Comparison of ENCODE assay signal across 8 mouse cellular contexts in genomic region chr6:124702784-124703103, GRCm38 (mm10). TPM values are rescaled to one million over a fixed set of nuclear protein-coding genes. Genes with fewer than 3 reads are reported as not detected.
A peak's percentile ranks its signal among the peaks of the same experiment; 100 is the strongest.
DNase-seq lines count a peak whose midpoint lies in the region; ATAC-seq and TF ChIP-seq lines count a peak whose summit lies in the region.

No protein-coding gene starts in this region.

- H3K9me3 ChIP-seq in embryonic facial prominence, embryonic 13.5 days, result no peaks in the 10 kb centered on the region
- H3K9me3 ChIP-seq in heart, embryonic 16.5 days (replicated peaks; ENCODE audit: control insufficient read depth, low read length), result no peaks in the 10 kb centered on the region
- no peaks in the 10 kb centered on the region for H3K9me3 ChIP-seq in liver, postnatal 0 days (ENCODE audit: low read length)
- no peaks in the 10 kb centered on the region for H3K9me3 ChIP-seq in neural tube, embryonic 15.5 days (replicated peaks)

- H3K4me1 ChIP-seq in embryonic facial prominence, embryonic 13.5 days, result peaks cover 7% of the 10 kb centered on the region; the same call in 1 of the 2 replicates
- peaks cover 9% of the 10 kb centered on the region for H3K4me1 ChIP-seq in heart, embryonic 16.5 days (ENCODE audit: control insufficient read depth, insufficient read depth, low read length)
- peaks cover 11% of the 10 kb centered on the region for H3K4me1 ChIP-seq in liver, postnatal 0 days (ENCODE audit: insufficient read depth)
- no peaks in the 10 kb centered on the region for H3K4me1 ChIP-seq in neural tube, embryonic 15.5 days

- 50% methylated on average over 3 of the region's 3 CpGs for WGBS in embryonic facial prominence, embryonic 13.5 days
- WGBS in heart, embryonic 16.5 days, result 50% methylated on average over 3 of the region's 3 CpGs
- 54% methylated on average over 3 of the region's 3 CpGs for WGBS in liver, postnatal 0 days (ENCODE audit: insufficient replicate concordance)
- 60% methylated on average over 3 of the region's 3 CpGs for WGBS in neural tube, embryonic 15.5 days

- DNase-seq in CD4-positive, CD25-positive, alpha-beta regulatory T cell, adult 2 months (ENCODE audit: low read depth, low spot score), result peak; percentile 87
- DNase-seq in adrenal gland, postnatal 10 days, result peak; percentile 78
- peak; percentile 81 for DNase-seq in kidney, postnatal 14 days
- DNase-seq in liver, postnatal 0 days, result peak; percentile 71
- peak; percentile 85 for DNase-seq in thymus, postnatal 14 days

- no peak overlapping the region for H3K27ac ChIP-seq in embryonic facial prominence, embryonic 13.5 days
- no peak overlapping the region for H3K27ac ChIP-seq in heart, embryonic 16.5 days (ENCODE audit: low read length)
- no peak overlapping the region for H3K27ac ChIP-seq in liver, postnatal 0 days (ENCODE audit: low read depth)
- H3K27ac ChIP-seq in neural tube, embryonic 15.5 days (replicated peaks), result no peak overlapping the region

- peak; percentile 89 for TF ChIP-seq CTCF in liver, postnatal 0 days (IDR thresholded peaks at IDR 0.05; ENCODE audit: low read depth)

- peak; percentile 67 for ATAC-seq in embryonic facial prominence, embryonic 13.5 days (ENCODE audit: insufficient number of reproducible peaks, insufficient read depth, low FRiP score, low TSS enrichment, low read depth)
- ATAC-seq in heart, embryonic 16.5 days (replicated peaks; ENCODE audit: extremely low read depth, insufficient read depth, low FRiP score), result peak; percentile 68
- no peak for ATAC-seq in liver, postnatal 0 days
- peak; percentile 59 for ATAC-seq in neural tube, embryonic 15.5 days (ENCODE audit: low FRiP score)

- H3K36me3 ChIP-seq in embryonic facial prominence, embryonic 13.5 days, result peaks cover 90% of the 10 kb centered on the region
- peaks cover 31% of the 10 kb centered on the region for H3K36me3 ChIP-seq in heart, embryonic 16.5 days (ENCODE audit: control insufficient read depth, insufficient read depth)
- H3K36me3 ChIP-seq in liver, postnatal 0 days (replicated peaks; ENCODE audit: insufficient read depth, low read length), result peaks cover 77% of the 10 kb centered on the region
- peaks cover 64% of the 10 kb centered on the region for H3K36me3 ChIP-seq in neural tube, embryonic 15.5 days

- H3K27me3 ChIP-seq in embryonic facial prominence, embryonic 13.5 days, result no peaks in the 10 kb centered on the region
- H3K27me3 ChIP-seq in heart, embryonic 16.5 days (ENCODE audit: control insufficient read depth, insufficient read depth, low read length), result no peaks in the 10 kb centered on the region
- no peaks in the 10 kb centered on the region for H3K27me3 ChIP-seq in liver, postnatal 0 days (ENCODE audit: insufficient read depth, low read length)
- no peaks in the 10 kb centered on the region for H3K27me3 ChIP-seq in neural tube, embryonic 15.5 days (replicated peaks)

- H3K9ac ChIP-seq in embryonic facial prominence, embryonic 13.5 days, result no peak overlapping the region
- no peak overlapping the region for H3K9ac ChIP-seq in heart, embryonic 16.5 days (ENCODE audit: low read length)
- no peak overlapping the region for H3K9ac ChIP-seq in liver, postnatal 0 days (replicated peaks)
- H3K9ac ChIP-seq in neural tube, embryonic 15.5 days (replicated peaks), result no peak overlapping the region

- H3K4me3 ChIP-seq in embryonic facial prominence, embryonic 13.5 days, result no peak overlapping the region
- H3K4me3 ChIP-seq in heart, embryonic 16.5 days (ENCODE audit: low read length), result no peak overlapping the region
- no peak overlapping the region for H3K4me3 ChIP-seq in liver, postnatal 0 days (ENCODE audit: low read depth, low read length)
- no peak overlapping the region for H3K4me3 ChIP-seq in neural tube, embryonic 15.5 days (replicated peaks)

- no peak overlapping the region for H3K4me2 ChIP-seq in embryonic facial prominence, embryonic 13.5 days
- H3K4me2 ChIP-seq in heart, embryonic 16.5 days (ENCODE audit: low read depth, low read length), result no peak overlapping the region
- no peak overlapping the region for H3K4me2 ChIP-seq in liver, postnatal 0 days (ENCODE audit: low read depth, low read length)
- H3K4me2 ChIP-seq in neural tube, embryonic 15.5 days, result no peak overlapping the region

- TF ChIP-seq EP300 in liver, postnatal 0 days (IDR thresholded peaks at IDR 0.05; ENCODE audit: low read depth), result no peak

RNA-seq across cellular contexts. Expression of gene Emg1, which starts 9.2 kb away (rescaled TPM):
- 10 to 100 TPM; 85.5 to 94.1 TPM for total RNA-seq in adrenal gland, postnatal 10 days (2021)
- polyA plus RNA-seq in embryonic facial prominence, embryonic 13.5 days (2015; fragmentation: Nextera tagmentation; extraction: Ambion mirVana), result 199 and 214 TPM in 2 replicates
- 125 and 133 TPM in 2 replicates for polyA plus RNA-seq in heart, embryonic 16.5 days (2015; fragmentation: Nextera tagmentation; extraction: Ambion mirVana)
- 93.2 and 96.9 TPM in 2 replicates for polyA plus RNA-seq in liver, postnatal 0 days (2015; fragmentation: Nextera tagmentation; extraction: Ambion mirVana)
- polyA plus RNA-seq in neural tube, embryonic 15.5 days (2015; fragmentation: Nextera tagmentation; extraction: Ambion mirVana), result 99.9 and 132 TPM in 2 replicates

RNA-seq across cellular contexts. Expression of gene Phb2, which starts 9.4 kb away (rescaled TPM):
- total RNA-seq in adrenal gland, postnatal 10 days (2021), result 100 to 1,000 TPM; 452 to 487 TPM
- 337 and 351 TPM in 2 replicates for polyA plus RNA-seq in embryonic facial prominence, embryonic 13.5 days (2015; fragmentation: Nextera tagmentation; extraction: Ambion mirVana)
- 347 and 355 TPM in 2 replicates for polyA plus RNA-seq in heart, embryonic 16.5 days (2015; fragmentation: Nextera tagmentation; extraction: Ambion mirVana)
- polyA plus RNA-seq in liver, postnatal 0 days (2015; fragmentation: Nextera tagmentation; extraction: Ambion mirVana), result 308 and 318 TPM in 2 replicates
- polyA plus RNA-seq in neural tube, embryonic 15.5 days (2015; fragmentation: Nextera tagmentation; extraction: Ambion mirVana), result 267 and 291 TPM in 2 replicates

RNA-seq across cellular contexts. Expression of gene Ptpn6, which starts 35.8 kb away (rescaled TPM):
- 10 to 100 TPM; 13.0 to 13.5 TPM for total RNA-seq in adrenal gland, postnatal 10 days (2021)
- polyA plus RNA-seq in embryonic facial prominence, embryonic 13.5 days (2015; fragmentation: Nextera tagmentation; extraction: Ambion mirVana), result 9.2 and 13.9 TPM in 2 replicates
- 14.6 and 31.3 TPM in 2 replicates for polyA plus RNA-seq in heart, embryonic 16.5 days (2015; fragmentation: Nextera tagmentation; extraction: Ambion mirVana)
- 39.2 and 45.1 TPM in 2 replicates for polyA plus RNA-seq in liver, postnatal 0 days (2015; fragmentation: Nextera tagmentation; extraction: Ambion mirVana)
- 4.8 and 24.7 TPM in 2 replicates for polyA plus RNA-seq in neural tube, embryonic 15.5 days (2015; fragmentation: Nextera tagmentation; extraction: Ambion mirVana)

RNA-seq across cellular contexts. Expression of gene Grcc10, which starts 38.4 kb away (rescaled TPM):
- total RNA-seq in adrenal gland, postnatal 10 days (2021), result 100 to 1,000 TPM; 321 to 324 TPM
- polyA plus RNA-seq in embryonic facial prominence, embryonic 13.5 days (2015; fragmentation: Nextera tagmentation; extraction: Ambion mirVana), result 487 and 605 TPM in 2 replicates
- polyA plus RNA-seq in heart, embryonic 16.5 days (2015; fragmentation: Nextera tagmentation; extraction: Ambion mirVana), result 429 and 447 TPM in 2 replicates
- polyA plus RNA-seq in liver, postnatal 0 days (2015; fragmentation: Nextera tagmentation; extraction: Ambion mirVana), result 148 and 157 TPM in 2 replicates
- 572 and 623 TPM in 2 replicates for polyA plus RNA-seq in neural tube, embryonic 15.5 days (2015; fragmentation: Nextera tagmentation; extraction: Ambion mirVana)

RNA-seq across cellular contexts. Expression of gene Lpcat3, which starts 39.9 kb away (rescaled TPM):
- total RNA-seq in adrenal gland, postnatal 10 days (2021), result 10 to 100 TPM; 80.8 to 85.7 TPM
- 52.0 and 59.3 TPM in 2 replicates for polyA plus RNA-seq in embryonic facial prominence, embryonic 13.5 days (2015; fragmentation: Nextera tagmentation; extraction: Ambion mirVana)
- polyA plus RNA-seq in heart, embryonic 16.5 days (2015; fragmentation: Nextera tagmentation; extraction: Ambion mirVana), result 50.1 and 54.2 TPM in 2 replicates
- polyA plus RNA-seq in liver, postnatal 0 days (2015; fragmentation: Nextera tagmentation; extraction: Ambion mirVana), result 68.7 and 72.6 TPM in 2 replicates
- polyA plus RNA-seq in neural tube, embryonic 15.5 days (2015; fragmentation: Nextera tagmentation; extraction: Ambion mirVana), result 47.2 and 56.6 TPM in 2 replicates
